Mouse (Mus musculus) brain, embryonic 18.5 days (tissue): ENCODE data around the gene Copg2.

ENCODE experiments used
- DNase-seq: peaks from one replicate; pipeline ENCODE4 v3.0.0-alpha.2; 2012; ENCODE audit warnings: low read depth, low spot score

Copg2 gene

GRCm38 (mm10) chr6:30734988-30735727 lies 161.4 kb downstream of the Copg2 start:
- DNase-seq = no peak

DNA sequence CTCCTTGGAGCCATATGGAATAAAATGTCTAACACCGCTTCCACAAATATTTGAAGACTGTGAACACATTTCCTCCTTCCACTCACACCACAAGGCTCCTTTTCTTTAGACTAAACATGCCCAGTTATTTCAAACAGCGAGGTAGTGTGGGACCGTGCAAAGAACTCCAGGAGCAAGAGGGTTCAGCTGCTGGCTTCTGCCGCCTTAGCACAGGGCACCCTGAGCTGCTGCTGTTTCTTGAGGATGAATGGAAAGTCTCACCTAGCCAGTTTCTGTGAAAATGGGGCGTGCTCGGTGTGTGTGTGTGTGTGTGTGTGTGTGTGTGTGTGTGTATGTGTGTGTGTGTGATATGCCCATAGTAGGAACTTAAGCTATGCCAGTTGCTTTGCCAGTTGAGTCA lies 162.1 kb downstream of the Copg2 start:
- no peak for DNase-seq

GRCm38 (mm10) chr6:30732571-30733130 lies 163.9 kb downstream of the Copg2 start:
- no peak for DNase-seq

- no peak for DNase-seq
These were observed 166.2 kb downstream of the Copg2 start for GRCm38 (mm10) chr6:30730301-30730971.

GRCm38 (mm10) chr6:30723331-30723730 lies 173.3 kb downstream of the Copg2 start, which contains the start of gene Mest:
TSS of gene Mest (plus strand) at chr6:30723547.
- no peak for DNase-seq

DNA sequence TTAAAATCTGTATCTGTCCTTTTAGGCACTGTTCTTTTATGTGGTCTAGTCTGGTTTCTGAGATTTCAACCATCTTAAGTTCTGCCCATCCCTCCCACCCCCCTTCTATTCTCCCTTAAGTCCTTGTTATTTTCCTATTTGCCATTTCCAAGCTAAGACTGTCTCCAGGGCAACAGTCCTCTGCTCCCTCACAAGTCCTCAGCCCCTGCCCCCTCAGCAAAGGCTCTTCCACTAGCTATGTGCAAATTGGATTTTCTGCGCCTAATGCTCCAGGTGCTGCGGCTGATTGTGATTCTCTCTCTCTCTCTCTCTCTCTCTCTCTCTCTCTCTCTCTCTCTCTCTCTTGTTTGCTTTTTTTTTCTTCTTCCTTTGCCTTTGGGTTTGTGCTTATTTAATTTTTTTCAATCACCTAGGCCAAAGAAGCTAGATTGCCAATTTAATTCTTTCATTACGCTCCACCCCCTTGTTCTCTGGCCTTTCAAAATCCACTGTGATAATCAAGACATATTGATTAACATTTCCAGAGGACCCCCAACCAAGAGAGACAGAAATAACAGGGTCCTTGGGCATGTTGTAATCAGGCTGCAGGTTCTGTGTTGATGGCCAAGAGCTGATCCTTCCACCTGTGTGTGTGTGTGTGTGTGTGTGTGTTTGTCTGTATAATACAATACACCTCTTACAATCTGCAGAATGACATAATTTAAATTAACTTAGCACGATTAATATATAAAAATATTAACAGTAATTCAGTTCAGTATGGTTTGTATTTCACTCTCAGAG lies 174.0 kb downstream of the Copg2 start:
- no peak for DNase-seq

DNA sequence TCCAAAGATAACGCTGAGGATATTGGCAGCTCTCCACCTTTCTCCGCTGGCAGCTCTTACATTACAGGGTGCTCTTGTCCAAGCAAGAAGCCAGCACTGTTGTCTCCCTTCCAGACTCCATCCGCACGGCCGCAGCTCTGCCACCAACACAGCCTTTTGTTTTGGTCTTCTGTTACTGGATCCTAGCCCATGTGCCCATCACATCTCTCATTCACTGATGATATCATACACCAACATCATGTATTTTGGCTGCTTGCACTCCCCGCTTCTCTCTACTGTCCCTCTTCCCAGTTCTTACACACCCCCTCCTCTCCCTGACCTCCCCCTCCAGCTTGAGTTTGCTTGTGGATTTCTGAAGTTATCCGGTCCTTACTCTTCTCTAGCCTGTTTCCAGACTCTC lies 179.8 kb downstream of the Copg2 start:
- DNase-seq = no peak

DNA sequence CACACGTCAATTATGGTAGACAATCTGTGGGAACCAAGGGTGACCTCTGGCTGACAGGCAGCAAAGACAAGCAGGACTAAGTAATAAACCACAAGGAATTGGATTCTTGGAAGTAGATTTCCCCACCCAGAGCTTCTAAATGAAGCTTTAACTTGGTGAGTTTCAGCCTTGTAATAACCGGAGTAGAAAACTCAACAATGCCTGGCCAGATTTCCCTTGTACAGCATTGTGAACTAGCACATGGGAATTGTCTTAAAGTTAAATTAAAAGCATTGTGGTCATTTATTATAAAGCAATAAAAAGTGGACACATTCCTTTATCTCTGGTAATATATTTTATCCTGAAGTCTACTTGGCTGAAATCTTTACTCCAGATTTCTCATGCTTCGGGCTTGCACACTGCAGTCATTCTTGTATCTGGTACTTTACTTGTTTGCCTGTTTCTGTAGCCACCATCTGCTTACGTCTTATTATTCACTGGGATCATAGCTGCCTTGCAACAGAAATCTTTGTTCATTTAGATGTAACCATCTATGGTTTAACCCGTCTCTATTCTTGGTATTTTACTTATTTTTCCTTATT lies 181.6 kb downstream of the Copg2 start:
- no peak for DNase-seq

- DNase-seq = no peak
These were observed 182.7 kb downstream of the Copg2 start for GRCm38 (mm10) chr6:30713896-30714295.

DNA sequence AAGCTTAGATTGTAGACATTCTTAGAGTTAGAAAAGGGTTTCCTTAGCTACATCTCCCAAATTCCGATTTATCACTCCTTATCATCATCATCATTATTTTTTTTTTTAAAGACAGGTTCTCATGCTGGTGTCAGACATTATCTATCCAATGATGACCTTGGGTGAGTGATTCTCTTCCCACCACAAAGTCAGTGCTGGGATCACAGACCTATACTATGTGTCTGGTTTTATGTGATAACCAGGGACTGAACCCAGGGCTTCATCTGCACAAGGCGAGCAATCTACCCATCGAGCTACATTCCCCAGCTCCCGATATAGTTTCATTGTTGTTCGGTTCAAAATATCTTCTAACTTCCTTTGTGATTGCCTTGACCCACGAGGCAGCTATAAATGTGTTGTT lies 183.1 kb downstream of the Copg2 start:
- DNase-seq = no peak

GRCm38 (mm10) chr6:30712484-30712883 lies 184.1 kb downstream of the Copg2 start:
- DNase-seq = no peak

- no peak for DNase-seq
These were observed 185.2 kb downstream of the Copg2 start for GRCm38 (mm10) chr6:30711365-30711763.

GRCm38 (mm10) chr6:30710371-30711364 lies 185.9 kb downstream of the Copg2 start:
- no peak for DNase-seq

DNA sequence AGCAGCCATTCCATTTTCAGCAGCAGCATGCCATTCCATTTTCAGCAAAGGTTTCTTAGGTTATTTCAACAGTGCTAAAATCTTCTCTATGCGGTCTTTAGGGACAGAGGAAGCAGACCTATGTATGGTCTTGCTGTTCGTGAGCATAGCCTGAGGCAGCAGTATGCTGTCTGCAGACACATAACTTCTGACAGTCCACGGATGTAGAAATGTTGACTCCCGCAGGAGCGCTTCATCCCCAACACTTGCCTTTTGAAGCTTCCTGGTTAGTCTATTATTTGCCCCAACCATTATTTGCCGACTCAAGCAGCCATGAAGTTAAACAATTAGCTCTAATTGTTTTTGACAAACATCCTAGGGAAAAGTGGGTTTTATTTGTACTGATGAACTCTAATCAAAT lies 187.5 kb downstream of the Copg2 start:
- DNase-seq = no peak

- DNase-seq = no peak
These were observed 192.5 kb downstream of the Copg2 start for GRCm38 (mm10) chr6:30703977-30704602.

GRCm38 (mm10) chr6:30703476-30703875 lies 193.1 kb downstream of the Copg2 start:
- DNase-seq = no peak

- no peak for DNase-seq
These were observed 193.7 kb downstream of the Copg2 start for GRCm38 (mm10) chr6:30702881-30703280.

DNA sequence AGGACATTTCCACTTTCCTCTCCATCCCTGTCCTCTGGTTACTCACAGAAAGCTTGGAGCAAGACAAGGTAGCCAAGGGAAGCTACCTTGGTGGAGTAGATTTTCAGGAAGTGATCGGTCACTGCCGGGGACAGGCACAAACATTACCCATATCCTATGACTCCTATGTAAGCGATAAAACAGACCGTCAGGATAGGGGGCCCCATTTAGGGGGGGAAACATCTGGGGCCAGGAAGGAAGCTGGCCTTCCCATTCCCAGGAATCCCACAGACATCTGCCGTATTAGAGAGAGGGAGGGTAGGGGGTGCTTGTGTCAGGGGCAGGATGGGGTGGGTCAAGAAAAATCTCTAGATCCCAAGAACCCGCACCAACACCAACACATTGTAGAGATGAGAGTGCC lies 196.4 kb downstream of the Copg2 start:
- DNase-seq = no peak

DNA sequence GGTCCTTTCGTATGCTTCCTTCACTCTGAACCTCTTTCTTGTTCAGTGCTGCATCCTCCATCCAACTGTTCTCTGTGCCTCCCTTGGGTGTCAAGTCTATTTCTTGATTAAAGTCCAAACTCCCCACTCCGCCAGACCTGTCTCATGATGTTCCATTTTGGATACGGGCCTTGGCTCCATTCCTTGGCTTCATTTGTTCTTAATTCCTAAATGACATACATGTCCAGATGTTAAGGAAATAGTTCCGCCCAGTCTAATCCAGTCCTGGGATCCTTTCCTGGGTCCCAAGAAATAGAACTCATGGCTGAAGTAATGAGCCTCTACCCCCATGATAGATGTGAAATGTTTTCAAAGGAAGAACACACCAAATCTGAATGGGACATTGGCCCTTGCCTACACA lies 198.6 kb downstream of the Copg2 start:
- no peak for DNase-seq
